In the genomic region with DNA sequence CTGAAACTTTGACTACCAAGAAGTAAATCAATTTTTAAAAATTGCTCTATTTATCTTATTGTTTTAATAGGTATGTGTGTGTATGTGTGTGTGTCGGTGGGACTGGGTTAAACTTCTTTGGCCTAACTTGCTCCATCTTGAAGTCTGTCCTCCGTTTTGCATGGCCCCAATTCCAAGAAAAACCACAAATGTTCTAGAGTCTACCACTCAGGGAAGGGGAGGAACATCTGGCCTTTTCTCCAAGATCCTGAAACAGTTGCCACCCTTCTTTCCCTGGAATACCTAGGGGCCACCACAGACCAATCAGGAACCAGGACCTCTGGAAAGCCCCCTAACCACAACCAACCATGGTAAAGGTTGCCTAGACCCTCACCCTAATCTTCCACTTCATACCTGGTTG, we compare ENCODE assay signal across 9 mouse cellular contexts. TPM values are rescaled to one million over a fixed set of nuclear protein-coding genes. Genes with fewer than 3 reads are reported as not detected.
DNase-seq lines count a peak whose midpoint lies in the region; ATAC-seq and TF ChIP-seq lines count a peak whose summit lies in the region.
"Had no signal": no experiment of that assay in that cellular context is flagged by ENCODE, and none has a peak within 500 bp of the region (broad histone marks: within the 10 kb centered on the region; RNA-seq: fewer than 3 reads in every experiment).

No protein-coding gene starts in this region.

- ATAC-seq in kidney, embryonic 14.5 days (ENCODE audit: low FRiP score, low TSS enrichment) = no peak
- no peak for ATAC-seq in embryonic facial prominence, embryonic 12.5 days (ENCODE audit: insufficient number of reproducible peaks, insufficient read depth, low FRiP score, low TSS enrichment)

- no peak overlapping the region for H3ac ChIP-seq in myocyte (ENCODE audit: control insufficient read depth, insufficient read length)

- H3K4me2 ChIP-seq in kidney, embryonic 14.5 days (replicated peaks; ENCODE audit: low read depth, low read length) = peak overlapping the region; percentile 66
- H3K4me2 ChIP-seq in embryonic facial prominence, embryonic 12.5 days (replicated peaks) = peak overlapping the region; percentile 7; the same call in 1 of the 2 replicates
- peak overlapping the region; percentile 94 for H3K4me2 ChIP-seq in myocyte (ENCODE audit: low read depth)

- 82% methylated on average over 2 of the region's 2 CpGs for WGBS in kidney, embryonic 14.5 days
- 86% methylated on average over 2 of the region's 2 CpGs for WGBS in kidney, adult 2 months
- 74% methylated on average over 2 of the region's 2 CpGs for WGBS in embryonic facial prominence, embryonic 12.5 days
- 82% methylated on average over 2 of the region's 2 CpGs for WGBS in limb, embryonic 10.5 days
- WGBS in lung, adult 2 months = 71% methylated on average over 2 of the region's 2 CpGs

- H3K4me1 ChIP-seq in kidney, embryonic 14.5 days (ENCODE audit: control insufficient read depth, insufficient read depth, low read length) = peaks cover 8% of the 10 kb centered on the region; the same call in 1 of the 2 replicates
- H3K4me1 ChIP-seq in kidney, adult 2 months (ENCODE audit: control insufficient read depth, insufficient read depth, low read length) = peaks cover 8% of the 10 kb centered on the region; the same call in 1 of the 2 replicates
- H3K4me1 ChIP-seq in embryonic facial prominence, embryonic 12.5 days = peaks cover 16% of the 10 kb centered on the region
- H3K4me1 ChIP-seq in limb, embryonic 10.5 days = peaks cover 21% of the 10 kb centered on the region
- H3K4me1 ChIP-seq in lung, adult 2 months (ENCODE audit: control insufficient read depth, insufficient read depth, low read length) = peaks cover 5% of the 10 kb centered on the region

- no peak overlapping the region for H3K27ac ChIP-seq in kidney, embryonic 14.5 days (ENCODE audit: low read depth, low read length)
- no peak overlapping the region for H3K27ac ChIP-seq in kidney, adult 2 months (ENCODE audit: insufficient read depth, low read depth, low read length)
- H3K27ac ChIP-seq in embryonic facial prominence, embryonic 12.5 days = no peak overlapping the region
- no peak overlapping the region for H3K27ac ChIP-seq in limb, embryonic 10.5 days

- H3K9ac ChIP-seq in kidney, embryonic 14.5 days (ENCODE audit: low read depth, low read length) = no peak overlapping the region
- no peak overlapping the region for H3K9ac ChIP-seq in embryonic facial prominence, embryonic 12.5 days

- H3K9me3 ChIP-seq in kidney, embryonic 14.5 days (ENCODE audit: control insufficient read depth, low read length) = peaks cover 3% of the 10 kb centered on the region; the same call in 1 of the 2 replicates
- no peaks in the 10 kb centered on the region for H3K9me3 ChIP-seq in embryonic facial prominence, embryonic 12.5 days
- no peaks in the 10 kb centered on the region for H3K9me3 ChIP-seq in limb, embryonic 10.5 days (replicated peaks)

- no peak for TF ChIP-seq POLR2A in kidney, adult 2 months (IDR thresholded peaks at IDR 0.05; ENCODE audit: low read depth, low read length)
- TF ChIP-seq POLR2A in myocyte (IDR thresholded peaks at IDR 0.05; ENCODE audit: insufficient read length, low read depth) = no peak
- no peak for TF ChIP-seq POLR2A in lung, adult 2 months (IDR thresholded peaks at IDR 0.05; ENCODE audit: borderline replicate concordance, extremely low read depth, low read depth, low read length)

- H3K36me3 ChIP-seq in kidney, embryonic 14.5 days (ENCODE audit: control insufficient read depth, insufficient read depth, low read length) = peaks cover 7% of the 10 kb centered on the region; the same call in 1 of the 2 replicates
- H3K36me3 ChIP-seq in kidney, adult 2 months (ENCODE audit: control insufficient read depth, insufficient read depth, low read length) = no peaks in the 10 kb centered on the region
- 0 out of 2 replicates have a peak, but pooled peaks cover 7% of the 10 kb centered on the region for H3K36me3 ChIP-seq in embryonic facial prominence, embryonic 12.5 days
- H3K36me3 ChIP-seq in limb, embryonic 10.5 days = peaks cover 25% of the 10 kb centered on the region
- H3K36me3 ChIP-seq in myocyte (ENCODE audit: control insufficient read depth, insufficient read depth) = no peaks in the 10 kb centered on the region

- peaks cover 46% of the 10 kb centered on the region for H3K79me2 ChIP-seq in myocyte (ENCODE audit: control insufficient read depth, insufficient read depth)

- no peak for TF ChIP-seq CTCF in kidney, adult 2 months (conservative IDR thresholded peaks at IDR 0.05; ENCODE audit: insufficient read depth, insufficient read length, low read depth, low read length)
- no peak for TF ChIP-seq CTCF in lung, adult 2 months (IDR thresholded peaks at IDR 0.05; ENCODE audit: insufficient read depth, low read length)

- DNase-seq in kidney, adult 2 months = no peak
- no peak for DNase-seq in limb, embryonic 10.5 days (ENCODE audit: low spot score)
- no peak for DNase-seq in lung, adult 2 months
- DNase-seq in thymus, postnatal 10 days (ENCODE audit: low spot score in 2 of 2) = no peak
- no peak for DNase-seq in adipocyte (ENCODE audit: low spot score)
- DNase-seq: kidney, adult 9 months had no signal

- H3K27me3 ChIP-seq in kidney, embryonic 14.5 days (ENCODE audit: control insufficient read depth, insufficient read depth, low read length) = no peaks in the 10 kb centered on the region
- H3K27me3 ChIP-seq in kidney, adult 2 months (replicated peaks; ENCODE audit: control insufficient read depth, insufficient read depth, low read length) = no peaks in the 10 kb centered on the region
- no peaks in the 10 kb centered on the region for H3K27me3 ChIP-seq in embryonic facial prominence, embryonic 12.5 days
- H3K27me3 ChIP-seq in limb, embryonic 10.5 days (ENCODE audit: low read depth, poor library complexity, severe bottlenecking) = no peaks in the 10 kb centered on the region
- no peaks in the 10 kb centered on the region for H3K27me3 ChIP-seq in myocyte (ENCODE audit: control insufficient read depth, insufficient read depth, insufficient read length)

- no peak overlapping the region for H3K4me3 ChIP-seq in kidney, embryonic 14.5 days (ENCODE audit: low read length)
- H3K4me3 ChIP-seq in kidney, adult 2 months (ENCODE audit: insufficient read depth, low read depth, low read length) = no peak overlapping the region
- H3K4me3 ChIP-seq in embryonic facial prominence, embryonic 12.5 days = no peak overlapping the region
- peak overlapping the region; percentile 91; the same call in 1 of the 2 replicates for H3K4me3 ChIP-seq in limb, embryonic 10.5 days
- peak overlapping the region; percentile 87 for H3K4me3 ChIP-seq in myocyte
- no peak overlapping the region for H3K4me3 ChIP-seq in lung, adult 2 months (replicated peaks; ENCODE audit: extremely low read depth, low read depth, low read length)

TF ChIP-seq in myocyte, 11 proteins besides CTCF, POLR2A, EP300 and RAD21 (continues in another document):
- TF ChIP-seq TCF3 (IDR thresholded peaks at IDR 0.05; ENCODE audit: insufficient read length, low read depth) (no peak), MYOD1 (IDR thresholded peaks at IDR 0.05; ENCODE audit: control insufficient read depth in 1 of 3, insufficient read length in 2 of 3, low read depth in 2 of 3) (no peak), CEBPB (IDR thresholded peaks at IDR 0.05; ENCODE audit: insufficient read depth, poor library complexity, severe bottlenecking) (no peak), TCF12 (IDR thresholded peaks at IDR 0.05; ENCODE audit: insufficient read depth, poor library complexity, severe bottlenecking) (no peak), USF1 (IDR thresholded peaks at IDR 0.05; ENCODE audit: low read depth) (no peak), REST (IDR thresholded peaks at IDR 0.05; ENCODE audit: insufficient read depth, insufficient read length) (no peak)

RNA-seq across cellular contexts. Expression of gene Fam193b, which starts 1.1 kb away (rescaled TPM):
- polyA plus RNA-seq in kidney, embryonic 14.5 days (2014; fragmentation: Nextera tagmentation; extraction: Ambion mirVana) = 36.7 and 39.3 TPM in 2 replicates
- 85.6 and 102 TPM in 2 replicates for polyA plus RNA-seq in kidney, adult 2 months (2012; rRNA removed)
- 59.5 and 65.6 TPM in 2 replicates for polyA plus RNA-seq in embryonic facial prominence, embryonic 12.5 days (2016; fragmentation: Nextera tagmentation; extraction: Ambion mirVana)
- 65.8 and 70.7 TPM in 2 replicates for polyA plus RNA-seq in limb, embryonic 10.5 days (2016; fragmentation: Nextera tagmentation; extraction: Ambion mirVana)
- polyA plus RNA-seq in myocyte (2012; fragmentation: generic; extraction: Trizol) = 13.5 TPM
- 142 and 151 TPM in 2 replicates for polyA plus RNA-seq in lung, adult 2 months (2012; rRNA removed)

RNA-seq across cellular contexts. Expression of gene Tmed9, which starts 1.6 kb away (rescaled TPM):
- polyA plus RNA-seq in kidney, embryonic 14.5 days (2014; fragmentation: Nextera tagmentation; extraction: Ambion mirVana) = 73.5 and 232 TPM in 2 replicates
- polyA plus RNA-seq in kidney, adult 2 months (2012; rRNA removed) = 74.0 and 92.5 TPM in 2 replicates
- polyA plus RNA-seq in embryonic facial prominence, embryonic 12.5 days (2016; fragmentation: Nextera tagmentation; extraction: Ambion mirVana) = 120 and 127 TPM in 2 replicates
- polyA plus RNA-seq in limb, embryonic 10.5 days (2016; fragmentation: Nextera tagmentation; extraction: Ambion mirVana) = 111 and 123 TPM in 2 replicates
- 200 TPM for polyA plus RNA-seq in myocyte (2012; fragmentation: generic; extraction: Trizol)
- polyA plus RNA-seq in lung, adult 2 months (2012; rRNA removed) = 59.3 and 81.6 TPM in 2 replicates

RNA-seq across cellular contexts. Expression of gene B4galt7, which starts 27.7 kb away (rescaled TPM):
- polyA plus RNA-seq in kidney, embryonic 14.5 days (2014; fragmentation: Nextera tagmentation; extraction: Ambion mirVana) = 13.5 and 18.2 TPM in 2 replicates
- 15.0 and 15.7 TPM in 2 replicates for polyA plus RNA-seq in kidney, adult 2 months (2012; rRNA removed)
- polyA plus RNA-seq in embryonic facial prominence, embryonic 12.5 days (2016; fragmentation: Nextera tagmentation; extraction: Ambion mirVana) = 35.3 and 38.9 TPM in 2 replicates
- 30.9 and 31.6 TPM in 2 replicates for polyA plus RNA-seq in limb, embryonic 10.5 days (2016; fragmentation: Nextera tagmentation; extraction: Ambion mirVana)
- 23.1 TPM for polyA plus RNA-seq in myocyte (2012; fragmentation: generic; extraction: Trizol)
- polyA plus RNA-seq in lung, adult 2 months (2012; rRNA removed) = 21.2 TPM in 2 replicates

RNA-seq across cellular contexts. Expression of gene Ddx41, which starts 35.5 kb away (rescaled TPM):
- polyA plus RNA-seq in kidney, embryonic 14.5 days (2014; fragmentation: Nextera tagmentation; extraction: Ambion mirVana) = 94.1 and 94.7 TPM in 2 replicates
- 68.5 and 71.2 TPM in 2 replicates for polyA plus RNA-seq in kidney, adult 2 months (2012; rRNA removed)
- polyA plus RNA-seq in embryonic facial prominence, embryonic 12.5 days (2016; fragmentation: Nextera tagmentation; extraction: Ambion mirVana) = 78.5 and 80.3 TPM in 2 replicates
- 94.0 and 102 TPM in 2 replicates for polyA plus RNA-seq in limb, embryonic 10.5 days (2016; fragmentation: Nextera tagmentation; extraction: Ambion mirVana)
- polyA plus RNA-seq in myocyte (2012; fragmentation: generic; extraction: Trizol) = 33.3 TPM
- polyA plus RNA-seq in lung, adult 2 months (2012; rRNA removed) = 58.0 and 61.1 TPM in 2 replicates

RNA-seq across cellular contexts. Expression of gene Dok3, which starts 42.9 kb away (rescaled TPM):
- polyA plus RNA-seq in kidney, embryonic 14.5 days (2014; fragmentation: Nextera tagmentation; extraction: Ambion mirVana) = 1.9 and 2.2 TPM in 2 replicates
- 4.7 and 7.7 TPM in 2 replicates for polyA plus RNA-seq in kidney, adult 2 months (2012; rRNA removed)
- 2.5 and 3.0 TPM in 2 replicates for polyA plus RNA-seq in embryonic facial prominence, embryonic 12.5 days (2016; fragmentation: Nextera tagmentation; extraction: Ambion mirVana)
- polyA plus RNA-seq in limb, embryonic 10.5 days (2016; fragmentation: Nextera tagmentation; extraction: Ambion mirVana) = 2.7 and 2.9 TPM in 2 replicates
- polyA plus RNA-seq in myocyte (2012; fragmentation: generic; extraction: Trizol) = 1.00 TPM
- polyA plus RNA-seq in lung, adult 2 months (2012; rRNA removed) = 39.8 TPM in 2 replicates

Comparison
In these comparisons a context has a peak if more than half of its experiments do, and no peak if none do; other contexts are left out.
1. H3K4me2 ChIP-seq: peak in every context shown above with its lines; median percentile 94 in myocyte; 66 in kidney, embryonic 14.5 days; 7 in embryonic facial prominence, embryonic 12.5 days.
2. H3K4me3 ChIP-seq: peak in limb, embryonic 10.5 days (single experiment) and myocyte (single experiment); none in kidney, embryonic 14.5 days (single experiment), kidney, adult 2 months (single experiment), embryonic facial prominence, embryonic 12.5 days (single experiment) and lung, adult 2 months (single experiment).